Mouse (Mus musculus) heart, postnatal 0 days (tissue): ENCODE data around the gene Acsm2. TPM values are rescaled to one million over a fixed set of nuclear protein-coding genes. Genes with fewer than 3 reads are reported as not detected.

Experiments
- ATAC-seq: fragments of 200-750 bp; cut with Nextera tagmentation; 2 replicates; pipeline ENCODE4 v1.8.0; 2017; ENCODE audit warnings: low read depth, moderate number of reproducible peaks, moderate library complexity; ENCODE audit not compliant: insufficient read depth
- DNase-seq: peaks from one replicate; pipeline ENCODE4 v3.0.0-alpha.2; 2016; ENCODE audit warnings: low spot score
- H3K27ac ChIP-seq: fragments of 300-500 bp; sonication (generic); 2 replicates; pipeline ENCODE4 v1.5.1; 2014; ENCODE audit warnings: low read depth, mild to moderate bottlenecking
- H3K27me3 ChIP-seq: fragments of 300-500 bp; sonication (generic); 2 replicates; pipeline ENCODE4 v1.6.1; 2014; ENCODE audit warnings: low read length, mixed read lengths; ENCODE audit not compliant: control insufficient read depth, insufficient read depth
- H3K36me3 ChIP-seq: fragments of 300-500 bp; sonication (generic); replicated peaks from 2 replicates; pipeline ENCODE4 v1.6.1; 2014; ENCODE audit warnings: low read length, mixed read lengths; ENCODE audit not compliant: control insufficient read depth, insufficient read depth
- H3K4me1 ChIP-seq: fragments of 300-500 bp; sonication (generic); 2 replicates; pipeline ENCODE4 v1.6.1; 2014; ENCODE audit warnings: antibody characterized with exemption; ENCODE audit not compliant: control insufficient read depth, insufficient read depth
- H3K4me2 ChIP-seq: fragments of 300-500 bp; sonication (generic); 2 replicates; pipeline ENCODE4 v1.6.1; 2014; ENCODE audit warnings: low read depth, mild to moderate bottlenecking, low read length, moderate library complexity
- H3K4me3 ChIP-seq: fragments of 300-500 bp; sonication (generic); 2 replicates; pipeline ENCODE4 v1.5.1; 2014; ENCODE audit warnings: low read depth, low read length
- H3K9ac ChIP-seq: fragments of 300-500 bp; sonication (generic); replicated peaks from 2 replicates; pipeline ENCODE4 v1.6.1; 2014; ENCODE audit warnings: low read depth, low read length, mixed read lengths
- H3K9me3 ChIP-seq: fragments of 300-500 bp; sonication (generic); replicated peaks from 2 replicates; pipeline ENCODE4 v1.6.1; 2016; ENCODE audit warnings: low read length; ENCODE audit not compliant: control insufficient read depth
- CTCF ChIP-seq: IDR thresholded peaks from 2 replicates; pipeline ENCODE4 v1.5.1; 2016; ENCODE audit warnings: antibody characterized with exemption, control low read depth, low read depth
- EP300 ChIP-seq: IDR thresholded peaks from 2 replicates; pipeline ENCODE4 v1.6.1; 2016; ENCODE audit warnings: antibody characterized with exemption, low read depth
- WGBS: fragments of 180-500 bp; shearing (Covaris S2); extraction: QIAGEN DNeasy Blood & Tissue Kit; methylation state at CpG from one replicate; pipeline ENCODE4 v1.1.7; 2014; 5-methylcytosine and 5-hydroxymethylcytosine counted together
- polyA plus RNA-seq: library from polyadenylated mRNA; unstranded; fragments of >200 nt; fragmentation: Nextera tagmentation; extraction: Ambion mirVana; gene quantifications from 2 replicates; pipeline ENCODE4 v1.2.1, GENCODE M21; 2015
- total RNA-seq: library from RNA; depleted of rRNA; stranded (reverse); fragments of >200 nt; gene quantifications from 2 replicates; pipeline ENCODE4 v1.2.3, GENCODE M21; 2014; ENCODE audit warnings: low replicate concordance; rRNA removed

The Acsm2 gene
- total RNA-seq (not detected in 2 replicates), polyA plus RNA-seq (not detected in 2 replicates)

GRCm38 (mm10) chr7:119554040-119554439, at the start of gene Acsm2:
TSS of gene Acsm2 (plus strand) at chr7:119554340.
- WGBS: 74% methylated on average over 1 of the region's 1 CpGs

GRCm38 (mm10) chr7:119511143-119511542, 43.0 kb upstream of the Acsm2 start:
- H3K4me1 ChIP-seq: no peaks in the 10 kb centered on the region
- no peak overlapping the region for H3K4me2 ChIP-seq
- no peak overlapping the region for H3K4me3 ChIP-seq
- H3K27ac ChIP-seq: no peak overlapping the region
- no peaks in the 10 kb centered on the region for H3K36me3 ChIP-seq
- 85% methylated on average over 4 of the region's 4 CpGs for WGBS
- H3K9me3 ChIP-seq: no peaks in the 10 kb centered on the region
- no peak for TF ChIP-seq EP300
- no peak for TF ChIP-seq CTCF
- no peak for DNase-seq
- no peak for ATAC-seq
- no peak overlapping the region for H3K9ac ChIP-seq
- H3K27me3 ChIP-seq: 0 out of 2 replicates have a peak, but pooled peaks cover 4% of the 10 kb centered on the region

More at GRCm38 (mm10) chr7:119554040-119554439, at the start of gene Acsm2:
- Histone ChIP-seq H3K27ac (no peak within 1 kb of the TSS), H3K4me3 (no peak within 1 kb of the TSS), H3K4me1 (no peaks in the 10 kb centered on the region), H3K9ac (no peak within 1 kb of the TSS), H3K27me3 (no peaks in the 10 kb centered on the region), H3K9me3 (no peaks in the 10 kb centered on the region), H3K4me2 (no peak within 1 kb of the TSS), H3K36me3 (no peaks in the 10 kb centered on the region)
- TF ChIP-seq EP300 (no peak), CTCF (no peak)
- ATAC-seq: no peak
- DNase-seq: no peak

- TF ChIP-seq EP300 (no peak), CTCF (peak; percentile 50)
- WGBS: 26% methylated on average over 7 of the region's 7 CpGs
- no peak overlapping the region for H3K4me2 ChIP-seq
- no peaks in the 10 kb centered on the region for H3K9me3 ChIP-seq
- no peak for ATAC-seq
- H3K9ac ChIP-seq: no peak overlapping the region
- no peaks in the 10 kb centered on the region for H3K36me3 ChIP-seq
- 0 out of 2 replicates have a peak, but pooled peaks cover 4% of the 10 kb centered on the region for H3K27me3 ChIP-seq
- no peak for DNase-seq
- no peak overlapping the region for H3K4me3 ChIP-seq
- H3K27ac ChIP-seq: no peak overlapping the region
- no peaks in the 10 kb centered on the region for H3K4me1 ChIP-seq
These were observed 41.1 kb upstream of the Acsm2 start for GRCm38 (mm10) chr7:119513056-119513455.

- TF ChIP-seq EP300: no peak
- TF ChIP-seq CTCF: peak; percentile 66
- H3K27me3 ChIP-seq: 0 out of 2 replicates have a peak, but pooled peaks cover 4% of the 10 kb centered on the region
- no peak overlapping the region for H3K4me2 ChIP-seq
- no peaks in the 10 kb centered on the region for H3K4me1 ChIP-seq
- H3K27ac ChIP-seq: no peak overlapping the region
- no peaks in the 10 kb centered on the region for H3K9me3 ChIP-seq
- no peak overlapping the region for H3K4me3 ChIP-seq
- peak; percentile 9 for DNase-seq
- no peak overlapping the region for H3K9ac ChIP-seq
- WGBS: 52% methylated on average over 10 of the region's 10 CpGs
- H3K36me3 ChIP-seq: no peaks in the 10 kb centered on the region
- ATAC-seq: no peak
These were observed 38.5 kb upstream of the Acsm2 start for GRCm38 (mm10) chr7:119515492-119516271.

- Histone ChIP-seq H3K4me2 (no peak overlapping the region), H3K4me1 (no peaks in the 10 kb centered on the region), H3K27ac (no peak overlapping the region), H3K4me3 (no peak overlapping the region), H3K9ac (no peak overlapping the region), H3K27me3 (0 out of 2 replicates have a peak, but pooled peaks cover 4% of the 10 kb centered on the region), H3K36me3 (no peaks in the 10 kb centered on the region), H3K9me3 (no peaks in the 10 kb centered on the region)
- no peak for TF ChIP-seq EP300
- TF ChIP-seq CTCF: no peak
- DNase-seq (no peak), ATAC-seq (no peak)
- WGBS: 72% methylated on average over 7 of the region's 7 CpGs
These were observed 37.9 kb upstream of the Acsm2 start for GRCm38 (mm10) chr7:119516272-119516558.
